Comparison of ENCODE assay signal across 8 mouse cellular contexts in genomic region chr17:46555673-46556583, GRCm38 (mm10). TPM values are rescaled to one million over a fixed set of nuclear protein-coding genes. Genes with fewer than 3 reads are reported as not detected.
DNase-seq lines count a peak whose midpoint lies in the region; ATAC-seq and TF ChIP-seq lines count a peak whose summit lies in the region.

TSS of gene Srf (minus strand) at chr17:46556175.

- peak within 1 kb of the TSS; percentile 83 for H3K4me2 ChIP-seq in CH12.LX (ENCODE audit: insufficient read depth, low read depth, poor library complexity, severe bottlenecking)
- H3K4me2 ChIP-seq in forebrain, embryonic 11.5 days (ENCODE audit: low read depth, low read length, severe bottlenecking): peak within 1 kb of the TSS; percentile 90
- H3K4me2 ChIP-seq in heart, embryonic 16.5 days (ENCODE audit: low read depth, low read length): peak within 1 kb of the TSS; percentile 88
- peak within 1 kb of the TSS; percentile 98 for H3K4me2 ChIP-seq in liver, embryonic 15.5 days
- H3K4me2 ChIP-seq in neural tube, embryonic 12.5 days (replicated peaks): peak within 1 kb of the TSS; percentile 89

- peaks cover 8 to 26% of the 10 kb centered on the region in 2 experiments for H3K36me3 ChIP-seq in CH12.LX (replicated peaks in 1 of 2; ENCODE audit: control insufficient read depth in 1 of 2, insufficient read depth in 1 of 2, low read length in 1 of 2)
- no peaks in the 10 kb centered on the region for H3K36me3 ChIP-seq in forebrain, embryonic 11.5 days (ENCODE audit: control insufficient read depth, insufficient read depth, low read length)
- peaks cover 12% of the 10 kb centered on the region for H3K36me3 ChIP-seq in heart, embryonic 16.5 days (ENCODE audit: control insufficient read depth, insufficient read depth)
- H3K36me3 ChIP-seq in liver, embryonic 15.5 days (replicated peaks): peaks cover 15% of the 10 kb centered on the region
- H3K36me3 ChIP-seq in neural tube, embryonic 12.5 days: peaks cover 13% of the 10 kb centered on the region

- no peaks in the 10 kb centered on the region for H3K27me3 ChIP-seq in CH12.LX (replicated peaks)
- no peaks in the 10 kb centered on the region for H3K27me3 ChIP-seq in forebrain, embryonic 11.5 days (ENCODE audit: control insufficient read depth, insufficient read depth, low read length)
- H3K27me3 ChIP-seq in heart, embryonic 16.5 days (ENCODE audit: control insufficient read depth, insufficient read depth, low read length): no peaks in the 10 kb centered on the region
- H3K27me3 ChIP-seq in liver, embryonic 15.5 days: no peaks in the 10 kb centered on the region; the same call in 1 of the 2 replicates
- H3K27me3 ChIP-seq in neural tube, embryonic 12.5 days (replicated peaks): no peaks in the 10 kb centered on the region

- dilution Hi-C loops in CH12.LX (cut with MboI; ENCODE audit: extremely low pct_ligation_motif_present, extremely low pct_unique_long_range_greater_than_20kb, low sequenced_read_pairs): no loop called here

- TF ChIP-seq RAD21 in CH12.LX (IDR thresholded peaks at IDR 0.05; ENCODE audit: low read depth, low read length): no peak

- H3K9me3 ChIP-seq in CH12.LX (replicated peaks; ENCODE audit: low read length): no peaks in the 10 kb centered on the region
- no peaks in the 10 kb centered on the region for H3K9me3 ChIP-seq in forebrain, embryonic 11.5 days (ENCODE audit: control insufficient read depth, low read length)
- no peaks in the 10 kb centered on the region for H3K9me3 ChIP-seq in heart, embryonic 16.5 days (replicated peaks; ENCODE audit: control insufficient read depth, low read length)
- no peaks in the 10 kb centered on the region for H3K9me3 ChIP-seq in liver, embryonic 15.5 days (replicated peaks)
- H3K9me3 ChIP-seq in neural tube, embryonic 12.5 days: no peaks in the 10 kb centered on the region

- DNase-seq in CH12.LX (ENCODE audit: extremely low read depth): peak; percentile 98
- DNase-seq in c-Kit-positive CD71-positive TER-119-negative erythroid progenitor cells, embryonic 14.5 days (ENCODE audit: low read depth): peak; percentile 97
- DNase-seq in forebrain, embryonic 11.5 days (ENCODE audit: low spot score): peak; percentile 97
- peak; percentile 96 to 98 for DNase-seq in kidney, postnatal 36 days
- DNase-seq in telencephalon, adult 2 months (ENCODE audit: low read depth, low spot score): peak; percentile 97

- WGBS in forebrain, embryonic 11.5 days: under 1% methylated on average over 78 of the region's 87 CpGs
- WGBS in heart, embryonic 16.5 days: under 1% methylated on average over 82 of the region's 87 CpGs
- under 1% methylated on average over 75 of the region's 87 CpGs for WGBS in liver, embryonic 15.5 days (ENCODE audit: insufficient replicate concordance)
- WGBS in neural tube, embryonic 12.5 days: under 1% methylated on average over 86 of the region's 87 CpGs

- in situ Hi-C loops in CH12.LX (cut with MboI; ENCODE audit: low pct_ligation_motif_present, low pct_unique_long_range_greater_than_20kb, low sequenced_read_pairs): no loop called here

- peaks cover 22 to 45% of the 10 kb centered on the region in 2 experiments for H3K4me1 ChIP-seq in CH12.LX (ENCODE audit: control insufficient read depth in 1 of 2, insufficient read depth in 2 of 2)
- peaks cover 24% of the 10 kb centered on the region for H3K4me1 ChIP-seq in forebrain, embryonic 11.5 days (replicated peaks; ENCODE audit: control insufficient read depth, insufficient read depth, low read length)
- H3K4me1 ChIP-seq in heart, embryonic 16.5 days (ENCODE audit: control insufficient read depth, insufficient read depth, low read length): peaks cover 30% of the 10 kb centered on the region
- peaks cover 46% of the 10 kb centered on the region for H3K4me1 ChIP-seq in liver, embryonic 15.5 days (replicated peaks)
- H3K4me1 ChIP-seq in neural tube, embryonic 12.5 days: peaks cover 38% of the 10 kb centered on the region

- peak; percentile 84 for TF ChIP-seq POLR2A in CH12.LX (IDR thresholded peaks at IDR 0.05; ENCODE audit: low read depth, low read length)

- no peak for TF ChIP-seq EP300 in CH12.LX (IDR thresholded peaks at IDR 0.05; ENCODE audit: low read length)

- peak within 1 kb of the TSS; percentile 82 for H3K9ac ChIP-seq in CH12.LX (ENCODE audit: insufficient read depth, low read depth)
- H3K9ac ChIP-seq in forebrain, embryonic 11.5 days (ENCODE audit: low read length): peak within 1 kb of the TSS; percentile 91
- H3K9ac ChIP-seq in heart, embryonic 16.5 days (ENCODE audit: low read length): peak within 1 kb of the TSS; percentile 100
- peak within 1 kb of the TSS; percentile 87 for H3K9ac ChIP-seq in liver, embryonic 15.5 days
- peak within 1 kb of the TSS; percentile 99 for H3K9ac ChIP-seq in neural tube, embryonic 12.5 days

- TF ChIP-seq CTCF in CH12.LX (conservative IDR thresholded peaks at IDR 0.05 in 1 of 2, IDR thresholded peaks at IDR 0.05 in 1 of 2; ENCODE audit: low read depth in 2 of 2, low read length in 2 of 2): peak in 1 of 2 experiments; percentile 51; a peak in 2 of 4 replicates

- peak within 1 kb of the TSS; percentile 70 to 92 (median 90) for H3K4me3 ChIP-seq in CH12.LX (replicated peaks in 1 of 3; ENCODE audit: low read depth in 2 of 3, low read length in 2 of 3, poor library complexity in 1 of 3)
- H3K4me3 ChIP-seq in forebrain, embryonic 11.5 days (ENCODE audit: low read depth, low read length): peak within 1 kb of the TSS; percentile 97
- peak within 1 kb of the TSS; percentile 96 for H3K4me3 ChIP-seq in heart, embryonic 16.5 days (ENCODE audit: low read length)
- peak within 1 kb of the TSS; percentile 92 for H3K4me3 ChIP-seq in liver, embryonic 15.5 days (replicated peaks)
- peak within 1 kb of the TSS; percentile 97 for H3K4me3 ChIP-seq in neural tube, embryonic 12.5 days

- H3K79me2 ChIP-seq in CH12.LX (replicated peaks; ENCODE audit: control insufficient read depth, extremely low read depth, insufficient read depth, poor library complexity, severe bottlenecking): peaks cover 20% of the 10 kb centered on the region

- peak; percentile 93 for ATAC-seq in forebrain, embryonic 11.5 days (replicated peaks; ENCODE audit: low FRiP score)
- peak; percentile 89 for ATAC-seq in heart, embryonic 16.5 days (replicated peaks; ENCODE audit: extremely low read depth, insufficient read depth, low FRiP score)
- ATAC-seq in liver, embryonic 15.5 days (ENCODE audit: insufficient read depth): peak; percentile 95
- peak; percentile 93 for ATAC-seq in neural tube, embryonic 12.5 days (ENCODE audit: low FRiP score, low read depth)

- H3K27ac ChIP-seq in CH12.LX (ENCODE audit: insufficient read depth, low read depth): peak within 1 kb of the TSS; percentile 16; the same call in 1 of the 2 replicates
- H3K27ac ChIP-seq in forebrain, embryonic 11.5 days (ENCODE audit: low read depth, low read length): peak within 1 kb of the TSS; percentile 71
- peak within 1 kb of the TSS; percentile 97 for H3K27ac ChIP-seq in heart, embryonic 16.5 days (ENCODE audit: low read length)
- peak within 1 kb of the TSS; percentile 81 for H3K27ac ChIP-seq in liver, embryonic 15.5 days (replicated peaks)
- peak within 1 kb of the TSS; percentile 87 for H3K27ac ChIP-seq in neural tube, embryonic 12.5 days

TF ChIP-seq in CH12.LX, 34 proteins besides CTCF, POLR2A, EP300 and RAD21 (continues in another document):
- no peak for TF ChIP-seq ZNF384 (IDR thresholded peaks at IDR 0.05; ENCODE audit: low read depth, low read length)
- TF ChIP-seq NELFE (IDR thresholded peaks at IDR 0.05; ENCODE audit: low read depth, low read length): peak; percentile 83
- no peak; the same call in 1 of the 2 replicates for TF ChIP-seq ETS1 (conservative IDR thresholded peaks at IDR 0.05; ENCODE audit: low read depth, low read length)
- TF ChIP-seq ZC3H11A (IDR thresholded peaks at IDR 0.05; ENCODE audit: low read depth, low read length): no peak
- peak; percentile 63 for TF ChIP-seq HCFC1 (IDR thresholded peaks at IDR 0.05; ENCODE audit: low read depth, low read length)
- TF ChIP-seq TBP (conservative IDR thresholded peaks at IDR 0.05; ENCODE audit: low read depth, low read length): peak; percentile 67; the same call in 1 of the 2 replicates
- TF ChIP-seq BHLHE40 (IDR thresholded peaks at IDR 0.05; ENCODE audit: low read depth, low read length): no peak; the same call in 1 of the 2 replicates
- TF ChIP-seq RCOR1 (conservative IDR thresholded peaks at IDR 0.05; ENCODE audit: low read depth, low read length): peak; percentile 48; the same call in 1 of the 2 replicates
- TF ChIP-seq SIN3A (IDR thresholded peaks at IDR 0.05; ENCODE audit: low read length): peak; percentile 48; the same call in 1 of the 2 replicates
- no peak for TF ChIP-seq E2F4 (IDR thresholded peaks at IDR 0.05; ENCODE audit: insufficient replicate concordance, low read depth, low read length)
- no peak for TF ChIP-seq SMC3 (IDR thresholded peaks at IDR 0.05; ENCODE audit: low read depth, low read length)
- peak; percentile 84 for TF ChIP-seq MXI1 (IDR thresholded peaks at IDR 0.05; ENCODE audit: low read depth, low read length)
- TF ChIP-seq PAX5 (IDR thresholded peaks at IDR 0.05; ENCODE audit: low read length): no peak
- 0 out of 2 replicates have a peak, but pooled peaks have one; percentile 6 for TF ChIP-seq JUN (IDR thresholded peaks at IDR 0.05; ENCODE audit: insufficient read depth, low read depth, low read length)
- TF ChIP-seq MAFK (IDR thresholded peaks at IDR 0.05; ENCODE audit: insufficient replicate concordance, low read length): no peak
- TF ChIP-seq CHD2 (IDR thresholded peaks at IDR 0.05; ENCODE audit: low read length): peak; percentile 69; the same call in 1 of the 2 replicates
- TF ChIP-seq POLR2AphosphoS2 (IDR thresholded peaks at IDR 0.05; ENCODE audit: low read depth, low read length): no peak
- TF ChIP-seq MEF2A (IDR thresholded peaks at IDR 0.05; ENCODE audit: borderline replicate concordance, low read depth, low read length): peak; percentile 73; the same call in 1 of the 2 replicates
- TF ChIP-seq NRF1 (IDR thresholded peaks at IDR 0.05; ENCODE audit: low read depth, low read length): peak; percentile 31; the same call in 1 of the 2 replicates
- TF ChIP-seq ZKSCAN1 (IDR thresholded peaks at IDR 0.05; ENCODE audit: borderline replicate concordance, low read depth, low read length): no peak
- peak; percentile 16; the same call in 1 of the 2 replicates for TF ChIP-seq MAX (IDR thresholded peaks at IDR 0.05; ENCODE audit: low read length)
- TF ChIP-seq ELF1 (IDR thresholded peaks at IDR 0.05; ENCODE audit: low read depth, low read length): peak; percentile 83

RNA-seq across cellular contexts. Expression of gene Srf, which starts in this region (rescaled TPM):
- total RNA-seq in CH12.LX (2012; rRNA removed) (38.2 and 48.1 TPM in 2 replicates), CH12.LX (2014; rRNA removed) (40.8 and 54.5 TPM in 2 replicates)
- polyA plus RNA-seq in CH12.LX (2012; ENCODE audit: insufficient read length, low read depth): 60.1 and 81.6 TPM in 2 replicates
- 5.0 and 5.2 TPM in 2 replicates for polyA plus RNA-seq in forebrain, embryonic 11.5 days (2014; fragmentation: Nextera tagmentation; extraction: Ambion mirVana)
- 11.0 and 12.4 TPM in 2 replicates for polyA plus RNA-seq in heart, embryonic 16.5 days (2015; fragmentation: Nextera tagmentation; extraction: Ambion mirVana)
- 2.2 and 3.1 TPM in 2 replicates for polyA plus RNA-seq in liver, embryonic 15.5 days (2015; fragmentation: Nextera tagmentation; extraction: Ambion mirVana)
- polyA plus RNA-seq in neural tube, embryonic 12.5 days (2016; fragmentation: Nextera tagmentation; extraction: Ambion mirVana): 5.6 and 8.4 TPM in 2 replicates

Comparison
In these comparisons a context has a peak if more than half of its experiments do, and no peak if none do; other contexts are left out.
1. Peak in every context shown above with its lines: DNase-seq, ATAC-seq, H3K4me3 ChIP-seq and H3K27ac ChIP-seq.
2. H3K27ac ChIP-seq: peak in every context shown above with its lines; median percentile 97 in heart, embryonic 16.5 days; 87 in neural tube, embryonic 12.5 days; 81 in liver, embryonic 15.5 days; 71 in forebrain, embryonic 11.5 days; 16 in CH12.LX.